Mouse (Mus musculus) myocyte (in vitro differentiated cells): ENCODE data around the gene Dao. TPM values are rescaled to one million over a fixed set of nuclear protein-coding genes. Genes with fewer than 3 reads are reported as not detected.

Source experiments
- H3K27me3 ChIP-seq: one replicate; pipeline ENCODE4 v1.6.1; 2011; ENCODE audit not compliant: control insufficient read depth, insufficient read depth, insufficient read length
- H3K36me3 ChIP-seq: one replicate; pipeline ENCODE4 v1.6.1; 2011; ENCODE audit not compliant: control insufficient read depth, insufficient read depth
- H3K4me2 ChIP-seq: one replicate; pipeline ENCODE4 v1.6.1; 2011; ENCODE audit warnings: low read depth, control low read depth
- H3K4me3 ChIP-seq: one replicate; pipeline ENCODE4 v1.5.1; 2011; ENCODE audit warnings: mild to moderate bottlenecking, control low read depth, moderate library complexity
- H3K79me2 ChIP-seq: one replicate; pipeline ENCODE4 v1.6.1; 2011; ENCODE audit not compliant: control insufficient read depth, insufficient read depth
- H3ac ChIP-seq: one replicate; pipeline ENCODE4 v1.6.1; 2011; ENCODE audit not compliant: control insufficient read depth, insufficient read length
- CEBPB ChIP-seq: IDR thresholded peaks from 2 replicates; pipeline ENCODE4 v1.6.1; 2011; ENCODE audit warnings: mild to moderate bottlenecking, moderate library complexity; ENCODE audit not compliant: poor library complexity, insufficient read depth, severe bottlenecking
- E2F4 ChIP-seq: IDR thresholded peaks from one replicate; pipeline ENCODE4 v1.6.1; 2011; ENCODE audit warnings: mild to moderate bottlenecking, control low read depth, moderate library complexity; ENCODE audit not compliant: insufficient read depth
- MAX ChIP-seq: IDR thresholded peaks from one replicate; pipeline ENCODE4 v1.6.1; 2011; ENCODE audit warnings: low read depth, mild to moderate bottlenecking, control low read depth
- MYOD1 ChIP-seq, 3 experiments: IDR thresholded peaks; one replicate each; pipeline ENCODE4 v1.6.1; 2011; ENCODE audit warnings: control low read depth in 2 of 3, low read depth in 2 of 3, mild to moderate bottlenecking in 2 of 3, moderate library complexity in 1 of 3; ENCODE audit not compliant: insufficient read length in 2 of 3, control insufficient read depth in 1 of 3
- MYOG ChIP-seq, 3 experiments: IDR thresholded peaks; one replicate each; pipeline ENCODE4 v1.6.1; 2011; ENCODE audit warnings: control low read depth in 2 of 3, low read depth in 2 of 3, mild to moderate bottlenecking in 2 of 3; ENCODE audit not compliant: insufficient read length in 2 of 3, control insufficient read depth in 1 of 3, insufficient read depth in 1 of 3
- POLR2A ChIP-seq: IDR thresholded peaks from one replicate; pipeline ENCODE4 v1.6.1; 2011; ENCODE audit warnings: low read depth, mild to moderate bottlenecking, control low read depth, moderate library complexity; ENCODE audit not compliant: insufficient read length
- POLR2AphosphoS2 ChIP-seq: IDR thresholded peaks from one replicate; pipeline ENCODE4 v1.6.1; 2011; ENCODE audit warnings: low read depth, control low read depth; ENCODE audit not compliant: insufficient read length
- REST ChIP-seq: IDR thresholded peaks from one replicate; pipeline ENCODE4 v1.6.1; 2011; ENCODE audit warnings: mild to moderate bottlenecking, control low read depth, moderate library complexity; ENCODE audit not compliant: insufficient read depth, insufficient read length
- SRF ChIP-seq: IDR thresholded peaks from one replicate; pipeline ENCODE4 v1.6.1; 2011; ENCODE audit warnings: low read depth; ENCODE audit not compliant: control insufficient read depth, insufficient read length
- TCF12 ChIP-seq: IDR thresholded peaks from one replicate; pipeline ENCODE4 v1.6.1; 2011; ENCODE audit warnings: mild to moderate bottlenecking, control low read depth; ENCODE audit not compliant: poor library complexity, insufficient read depth, severe bottlenecking
- TCF3 ChIP-seq: IDR thresholded peaks from one replicate; pipeline ENCODE4 v1.6.1; 2011; ENCODE audit warnings: low read depth, control low read depth; ENCODE audit not compliant: insufficient read length
- USF1 ChIP-seq: IDR thresholded peaks from one replicate; pipeline ENCODE4 v1.6.1; 2011; ENCODE audit warnings: low read depth, mild to moderate bottlenecking, control low read depth, moderate library complexity
- polyA plus RNA-seq: library from polyadenylated mRNA; unstranded; fragments of >200 nt; fragmentation: generic; extraction: Trizol; gene quantifications from one replicate; pipeline ENCODE4 v1.2.1, GENCODE M21; 2012; ENCODE audit warnings: missing spikeins

Dao gene
- polyA plus RNA-seq, 1 experiment = not detected

GRCm38 (mm10) chr5:113959039-113959438 lies 44.5 kb upstream of the Dao start:
- no peaks in the 10 kb centered on the region for H3K27me3 ChIP-seq
- no peaks in the 10 kb centered on the region for H3K79me2 ChIP-seq
- no peaks in the 10 kb centered on the region for H3K36me3 ChIP-seq
- H3ac ChIP-seq = no peak overlapping the region
- H3K4me3 ChIP-seq = no peak overlapping the region
- no peak for TF ChIP-seq TCF3
- no peak for TF ChIP-seq TCF12
- no peak for TF ChIP-seq POLR2AphosphoS2
- no peak for TF ChIP-seq SRF
- TF ChIP-seq POLR2A = no peak
- TF ChIP-seq MAX = no peak
- TF ChIP-seq CEBPB = no peak
- no peak for TF ChIP-seq REST
- no peak for TF ChIP-seq MYOG (IDR thresholded peaks at IDR 0.05; ENCODE audit: control insufficient read depth in 1 of 3, insufficient read depth in 1 of 3, insufficient read length in 2 of 3, low read depth in 2 of 3)
- no peak for TF ChIP-seq E2F4
- TF ChIP-seq USF1 = no peak
- no peak for TF ChIP-seq MYOD1 (IDR thresholded peaks at IDR 0.05; ENCODE audit: control insufficient read depth in 1 of 3, insufficient read length in 2 of 3, low read depth in 2 of 3)
- H3K4me2 ChIP-seq = no peak overlapping the region

DNA sequence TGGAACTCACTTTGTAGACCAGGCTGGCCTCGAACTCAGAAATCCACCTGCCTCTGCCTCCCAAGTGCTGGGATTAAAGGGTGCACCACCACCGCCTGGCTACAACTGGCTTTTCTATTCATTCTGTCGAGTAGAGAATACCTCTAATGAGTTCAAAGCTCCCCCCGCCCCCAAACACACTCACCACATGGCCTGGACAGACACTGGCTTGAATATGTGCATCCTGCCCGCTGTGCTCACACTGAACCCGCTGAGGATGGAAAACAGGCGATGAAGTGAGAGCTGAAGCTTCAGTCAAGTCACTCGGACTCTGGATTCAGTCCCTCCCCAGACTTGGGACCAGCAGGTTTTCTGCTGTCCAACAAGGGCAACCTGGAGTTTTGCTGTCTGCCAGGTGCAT lies 43.1 kb upstream of the Dao start:
- H3K36me3 ChIP-seq = no peaks in the 10 kb centered on the region

GRCm38 (mm10) chr5:113961776-113962175 lies 41.7 kb upstream of the Dao start:
- no peaks in the 10 kb centered on the region for H3K79me2 ChIP-seq
- H3K4me3 ChIP-seq = no peak overlapping the region
- H3K4me2 ChIP-seq = no peak overlapping the region
- no peaks in the 10 kb centered on the region for H3K27me3 ChIP-seq
- TF ChIP-seq POLR2A = no peak
- no peak overlapping the region for H3ac ChIP-seq
- H3K36me3 ChIP-seq = no peaks in the 10 kb centered on the region

More for the DNA sequence above, 43.1 kb upstream of the Dao start:
- TF ChIP-seq MYOD1 (IDR thresholded peaks at IDR 0.05; ENCODE audit: control insufficient read depth in 1 of 3, insufficient read length in 2 of 3, low read depth in 2 of 3) = no peak
- no peak for TF ChIP-seq TCF3
- no peak for TF ChIP-seq E2F4
- no peak for TF ChIP-seq MAX
- no peak for TF ChIP-seq MYOG (IDR thresholded peaks at IDR 0.05; ENCODE audit: control insufficient read depth in 1 of 3, insufficient read depth in 1 of 3, insufficient read length in 2 of 3, low read depth in 2 of 3)
- TF ChIP-seq CEBPB = no peak
- no peak for TF ChIP-seq POLR2A
- no peak for TF ChIP-seq POLR2AphosphoS2
- no peak for TF ChIP-seq REST
- TF ChIP-seq TCF12 = no peak
- no peak for TF ChIP-seq USF1
- no peak for TF ChIP-seq SRF
- Histone ChIP-seq H3K4me3 (no peak overlapping the region), H3ac (no peak overlapping the region), H3K4me2 (no peak overlapping the region), H3K79me2 (no peaks in the 10 kb centered on the region), H3K27me3 (no peaks in the 10 kb centered on the region)

GRCm38 (mm10) chr5:113964972-113965371 lies 38.5 kb upstream of the Dao start:
- no peaks in the 10 kb centered on the region for H3K27me3 ChIP-seq
- no peak overlapping the region for H3K4me2 ChIP-seq
- H3K4me3 ChIP-seq = no peak overlapping the region
- TF ChIP-seq SRF (no peak), USF1 (peak; percentile 68)
- H3K36me3 ChIP-seq = no peaks in the 10 kb centered on the region
- no peaks in the 10 kb centered on the region for H3K79me2 ChIP-seq
- no peak overlapping the region for H3ac ChIP-seq

- no peak overlapping the region for H3ac ChIP-seq
- H3K4me3 ChIP-seq = no peak overlapping the region
- H3K79me2 ChIP-seq = no peaks in the 10 kb centered on the region
- H3K4me2 ChIP-seq = no peak overlapping the region
- H3K36me3 ChIP-seq = no peaks in the 10 kb centered on the region
- TF ChIP-seq E2F4 = no peak
- no peak for TF ChIP-seq MYOD1 (IDR thresholded peaks at IDR 0.05; ENCODE audit: control insufficient read depth in 1 of 3, insufficient read length in 2 of 3, low read depth in 2 of 3)
- no peak for TF ChIP-seq MYOG (IDR thresholded peaks at IDR 0.05; ENCODE audit: control insufficient read depth in 1 of 3, insufficient read depth in 1 of 3, insufficient read length in 2 of 3, low read depth in 2 of 3)
- no peaks in the 10 kb centered on the region for H3K27me3 ChIP-seq
Measured at GRCm38 (mm10) chr5:113965659-113966185, 37.8 kb upstream of the Dao start.
